Mouse (Mus musculus) stomach, embryonic 15.5 days (tissue): ENCODE results near the gene H2-Eb1. TPM values are rescaled to one million over a fixed set of nuclear protein-coding genes. Genes with fewer than 3 reads are reported as not detected.

Experiments
- ATAC-seq: fragments of 200-750 bp; cut with Nextera tagmentation; 2 replicates; pipeline ENCODE4 v1.8.0; 2017; ENCODE audit warnings: low read depth, moderate number of reproducible peaks, moderate TSS enrichment; ENCODE audit not compliant: insufficient read depth, low FRiP score
- H3K27ac ChIP-seq: fragments of 300-500 bp; sonication (generic); 2 replicates; pipeline ENCODE4 v1.5.1; 2015; ENCODE audit warnings: mild to moderate bottlenecking, inconsistent platforms
- H3K27me3 ChIP-seq: fragments of 300-500 bp; sonication (generic); replicated peaks from 2 replicates; pipeline ENCODE4 v1.6.1; 2015; ENCODE audit warnings: inconsistent platforms
- H3K36me3 ChIP-seq: fragments of 300-500 bp; sonication (generic); 2 replicates; pipeline ENCODE4 v1.6.1; 2015; ENCODE audit warnings: inconsistent platforms
- H3K4me1 ChIP-seq: fragments of 300-500 bp; sonication (generic); 2 replicates; pipeline ENCODE4 v1.6.1; 2015; ENCODE audit warnings: inconsistent platforms
- H3K4me2 ChIP-seq: fragments of 300-500 bp; sonication (generic); 2 replicates; pipeline ENCODE4 v1.6.1; 2015; ENCODE audit warnings: mild to moderate bottlenecking, inconsistent platforms
- H3K4me3 ChIP-seq: fragments of 300-500 bp; sonication (generic); replicated peaks from 2 replicates; pipeline ENCODE4 v1.5.1; 2015; ENCODE audit warnings: inconsistent platforms
- H3K9ac ChIP-seq: fragments of 300-500 bp; sonication (generic); 2 replicates; pipeline ENCODE4 v1.6.1; 2015; ENCODE audit warnings: inconsistent platforms
- H3K9me3 ChIP-seq: fragments of 300-500 bp; sonication (generic); 2 replicates; pipeline ENCODE4 v1.6.1; 2016; ENCODE audit warnings: inconsistent platforms
- WGBS: fragments of 180-500 bp; shearing (Covaris S2); methylation state at CpG from one replicate; pipeline ENCODE4 v1.1.7; 2015; 5-methylcytosine and 5-hydroxymethylcytosine counted together
- polyA plus RNA-seq: library from polyadenylated mRNA; unstranded; fragments of >200 nt; fragmentation: Nextera tagmentation; extraction: Ambion mirVana; gene quantifications from 2 replicates; pipeline ENCODE4 v1.2.1, GENCODE M21; 2015

H2-Eb1 gene
- polyA plus RNA-seq, 1 experiment from 2014 or later: 5.0 TPM

DNA sequence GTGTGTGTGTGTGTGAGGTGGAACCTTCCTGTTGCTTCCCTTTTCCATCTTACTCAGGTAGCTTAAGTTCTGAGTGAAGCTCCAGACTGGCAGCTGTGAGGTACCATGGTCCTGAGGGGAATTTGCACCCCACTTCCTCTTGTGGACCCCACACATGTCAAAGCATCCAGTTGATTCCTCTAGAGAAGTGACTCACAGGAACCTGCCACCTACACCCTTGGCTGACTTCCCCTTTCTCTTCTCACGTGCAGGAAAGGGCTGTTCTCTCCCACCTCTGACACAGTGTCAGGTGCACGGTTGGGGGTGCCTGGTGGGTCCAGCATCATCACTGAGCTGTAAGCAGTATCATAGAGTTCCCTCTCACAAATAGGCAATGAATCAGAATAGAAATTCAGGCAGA is 12.1 kb upstream of the H2-Eb1 start:
- WGBS: 48% methylated on average over 2 of the region's 2 CpGs
- no peak overlapping the region for H3K9ac ChIP-seq
- H3K27ac ChIP-seq: no peak overlapping the region
- no peak overlapping the region for H3K4me2 ChIP-seq
- H3K36me3 ChIP-seq: no peaks in the 10 kb centered on the region
- 0 out of 2 replicates have a peak, but pooled peaks cover 2% of the 10 kb centered on the region for H3K4me1 ChIP-seq
- no peaks in the 10 kb centered on the region; the same call in 1 of the 2 replicates for H3K27me3 ChIP-seq
- no peak for ATAC-seq
- no peak overlapping the region for H3K4me3 ChIP-seq
- H3K9me3 ChIP-seq: no peaks in the 10 kb centered on the region

DNA sequence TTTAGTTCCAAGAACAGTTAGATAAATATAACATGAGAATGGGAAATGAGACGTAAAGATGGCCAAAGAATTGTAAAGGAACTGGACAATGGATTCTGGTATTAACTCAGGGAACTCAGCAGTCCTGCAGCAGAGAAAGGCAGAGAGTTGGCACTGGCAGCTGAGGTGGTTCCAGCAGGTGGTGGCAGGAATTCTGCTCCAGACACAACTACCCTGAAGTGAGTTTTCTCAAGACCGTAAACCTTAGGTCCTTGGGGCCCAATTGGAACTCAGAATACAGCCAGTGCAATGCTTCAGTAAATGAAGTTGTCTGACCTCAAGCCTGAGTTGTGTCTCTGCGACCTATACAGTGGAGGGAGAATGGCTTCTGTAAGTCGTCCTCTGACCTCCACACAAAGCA is 11.4 kb upstream of the H2-Eb1 start:
- Histone ChIP-seq H3K9me3 (no peaks in the 10 kb centered on the region), H3K9ac (no peak overlapping the region), H3K27ac (no peak overlapping the region), H3K4me2 (no peak overlapping the region), H3K36me3 (no peaks in the 10 kb centered on the region), H3K27me3 (no peaks in the 10 kb centered on the region; the same call in 1 of the 2 replicates), H3K4me3 (no peak overlapping the region), H3K4me1 (0 out of 2 replicates have a peak, but pooled peaks cover 2% of the 10 kb centered on the region)
- WGBS: 74% methylated on average over 4 of the region's 4 CpGs
- no peak for ATAC-seq

DNA sequence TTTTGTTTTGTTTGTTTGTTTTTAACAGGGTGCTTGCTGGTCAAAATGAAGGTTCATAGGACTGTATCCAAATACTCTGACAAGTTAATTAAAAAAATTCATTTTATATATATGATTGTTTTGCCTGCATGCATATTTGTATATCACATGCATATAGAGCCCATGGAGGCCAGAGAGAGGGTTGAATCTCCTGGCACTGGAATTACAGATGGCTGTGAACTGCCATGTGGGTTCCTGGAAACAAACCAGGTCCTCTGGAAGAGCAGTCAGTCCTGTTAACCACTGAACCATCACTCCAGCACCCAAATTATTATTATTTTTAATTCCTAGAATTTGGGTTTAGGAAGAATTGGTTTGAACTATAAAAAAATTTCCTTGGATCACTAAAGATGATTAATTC is 10.4 kb upstream of the H2-Eb1 start:
- H3K9me3 ChIP-seq: no peaks in the 10 kb centered on the region
- no peak overlapping the region for H3K27ac ChIP-seq
- H3K36me3 ChIP-seq: no peaks in the 10 kb centered on the region
- no peak overlapping the region for H3K9ac ChIP-seq
- no peaks in the 10 kb centered on the region; the same call in 1 of the 2 replicates for H3K27me3 ChIP-seq
- no peak overlapping the region for H3K4me2 ChIP-seq
- H3K4me3 ChIP-seq: no peak overlapping the region
- no peak for ATAC-seq
- H3K4me1 ChIP-seq: 0 out of 2 replicates have a peak, but pooled peaks cover 2% of the 10 kb centered on the region

DNA sequence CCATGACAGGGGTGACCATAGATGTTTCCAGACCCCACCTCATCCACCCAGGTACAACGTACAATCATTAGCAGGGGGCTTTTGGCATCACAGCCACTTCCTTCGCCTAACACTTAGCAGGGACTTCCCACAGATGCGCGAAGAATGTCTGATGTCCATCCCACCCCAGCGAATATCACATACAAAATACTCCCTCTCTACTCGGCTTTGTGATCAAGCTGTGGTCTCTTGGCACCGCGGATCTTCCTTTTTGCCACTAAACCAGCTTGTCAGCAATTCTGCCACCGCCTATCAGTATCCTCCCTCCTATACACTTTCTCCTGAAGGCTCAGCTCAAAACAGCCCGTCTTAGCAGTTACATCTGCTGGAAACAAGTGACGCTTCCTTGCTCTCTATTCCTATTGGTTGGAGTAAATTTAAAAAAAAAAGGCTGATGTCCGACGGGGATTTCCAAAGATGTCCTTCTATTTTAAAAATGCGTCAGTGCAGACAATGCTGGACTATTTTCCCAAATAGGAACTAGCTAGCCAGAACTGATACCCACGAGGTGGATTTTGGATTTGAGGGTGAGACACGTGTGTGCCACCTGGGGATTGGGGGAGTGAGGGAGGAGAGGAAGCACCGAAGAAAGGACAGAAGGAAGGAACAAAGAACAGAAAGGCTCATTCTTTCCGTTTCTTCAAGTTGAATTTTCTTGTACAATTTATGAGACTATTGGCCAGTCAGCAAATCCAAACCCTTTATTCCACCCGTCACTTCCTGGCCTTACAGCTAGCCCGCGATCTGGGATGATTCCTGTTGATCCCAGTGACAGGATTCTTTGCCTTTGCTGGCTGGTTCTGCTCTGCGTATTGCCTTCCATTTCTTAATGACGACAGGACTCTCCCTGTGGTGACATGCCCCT is 9.5 kb upstream of the H2-Eb1 start:
- Histone ChIP-seq H3K36me3 (no peaks in the 10 kb centered on the region), H3K9ac (no peak overlapping the region), H3K9me3 (no peaks in the 10 kb centered on the region), H3K4me2 (peak overlapping the region; percentile 57), H3K27ac (no peak overlapping the region), H3K4me1 (0 out of 2 replicates have a peak, but pooled peaks cover 2% of the 10 kb centered on the region), H3K27me3 (no peaks in the 10 kb centered on the region; the same call in 1 of the 2 replicates), H3K4me3 (peak overlapping the region; percentile 25; the same call in 1 of the 2 replicates)
- 24% methylated on average over 23 of the region's 23 CpGs for WGBS
- no peak for ATAC-seq

DNA sequence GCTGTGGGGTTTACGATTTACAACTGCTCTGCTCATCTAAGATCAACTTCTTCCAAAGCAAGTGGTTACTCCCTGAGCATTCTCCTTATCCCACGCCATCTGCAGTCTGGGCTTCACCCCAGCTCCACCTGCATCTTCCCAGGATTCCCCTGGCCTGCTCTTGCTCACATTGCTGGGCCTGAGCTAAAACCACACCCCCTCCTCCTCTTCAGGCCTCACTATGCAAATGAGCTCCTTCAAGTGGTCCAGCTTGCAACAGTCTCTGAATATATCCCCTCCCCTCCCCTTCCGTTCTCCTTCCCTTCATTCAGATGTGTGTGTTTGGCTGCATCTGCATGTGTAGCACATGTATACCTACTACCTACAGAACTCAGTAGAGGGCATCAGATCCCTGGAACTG is 6.3 kb upstream of the H2-Eb1 start:
- H3K36me3 ChIP-seq: no peaks in the 10 kb centered on the region
- H3K4me3 ChIP-seq: no peak overlapping the region
- no peak overlapping the region for H3K9ac ChIP-seq
- H3K4me1 ChIP-seq: 0 out of 2 replicates have a peak, but pooled peaks cover 2% of the 10 kb centered on the region
- no peaks in the 10 kb centered on the region; the same call in 1 of the 2 replicates for H3K27me3 ChIP-seq
- no peaks in the 10 kb centered on the region for H3K9me3 ChIP-seq
- ATAC-seq: no peak
- no peak overlapping the region for H3K4me2 ChIP-seq
- 71% methylated on average over 3 of the region's 3 CpGs for WGBS
- no peak overlapping the region for H3K27ac ChIP-seq

DNA sequence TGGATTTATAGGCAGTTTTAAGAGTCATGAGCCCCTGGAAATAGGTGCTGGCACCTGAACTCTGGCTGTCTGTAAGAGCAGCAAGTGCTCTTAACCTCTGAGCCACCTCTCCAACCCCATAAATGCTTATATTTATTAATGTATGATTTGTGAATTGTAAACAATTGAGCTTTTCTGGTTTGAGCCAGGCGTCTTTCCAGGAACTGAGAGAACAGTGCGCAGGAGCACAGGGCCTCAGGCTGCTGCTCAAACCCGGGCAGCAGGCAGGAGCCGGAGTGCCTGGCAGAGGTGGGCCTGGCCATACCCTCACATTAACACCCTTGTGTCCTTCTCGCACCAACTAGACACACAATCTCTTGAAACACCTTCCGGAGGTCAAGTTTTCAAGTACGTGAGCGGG is 5.6 kb upstream of the H2-Eb1 start:
- Histone ChIP-seq H3K27me3 (no peaks in the 10 kb centered on the region; the same call in 1 of the 2 replicates), H3K4me1 (0 out of 2 replicates have a peak, but pooled peaks cover 2% of the 10 kb centered on the region), H3K9ac (no peak overlapping the region), H3K27ac (no peak overlapping the region), H3K4me2 (no peak overlapping the region), H3K4me3 (no peak overlapping the region), H3K36me3 (no peaks in the 10 kb centered on the region), H3K9me3 (no peaks in the 10 kb centered on the region)
- no peak for ATAC-seq
- WGBS: 79% methylated on average over 8 of the region's 8 CpGs

DNA sequence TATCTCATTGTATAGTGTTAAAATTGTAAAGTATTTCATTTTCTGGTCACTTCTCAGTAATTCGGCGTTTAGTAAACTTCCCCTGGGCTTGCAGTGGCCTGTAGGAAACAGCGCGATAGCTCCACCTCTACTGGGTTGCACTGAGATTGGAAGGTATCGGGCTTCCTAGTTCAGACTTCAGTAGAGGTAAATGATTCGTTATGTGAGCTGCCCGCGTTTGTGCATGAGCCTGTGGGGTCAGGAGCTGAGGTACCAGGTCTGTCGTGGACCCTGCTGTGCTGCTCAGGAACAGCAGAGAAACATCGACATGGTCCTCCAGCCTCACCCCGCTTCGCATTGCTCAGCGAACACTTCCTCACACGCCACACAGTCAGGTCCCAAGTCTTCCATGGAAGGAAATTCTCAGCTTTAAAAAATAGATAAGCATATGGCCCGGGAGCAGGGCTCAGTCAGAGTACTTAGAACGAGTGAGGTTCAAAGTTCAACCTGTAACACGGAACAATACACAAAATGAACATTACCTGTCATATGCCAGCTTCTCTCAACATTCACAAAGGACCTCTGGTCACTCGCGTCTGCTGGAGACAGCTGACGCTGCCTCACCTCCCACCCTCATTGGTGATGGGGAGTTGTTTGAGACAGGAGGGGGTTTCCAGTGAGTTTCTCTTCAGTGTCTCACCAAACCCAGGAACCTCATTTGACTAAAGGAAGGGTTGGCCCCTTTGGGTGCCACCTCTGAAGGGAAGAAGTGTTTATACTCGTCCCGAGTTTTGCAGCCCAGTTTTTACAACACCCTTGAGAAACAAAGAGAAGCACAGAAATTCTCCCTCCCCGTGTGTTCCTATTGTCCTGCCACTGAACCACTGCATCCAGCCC is 4.7 kb upstream of the H2-Eb1 start:
- 69% methylated on average over 23 of the region's 23 CpGs for WGBS
- Histone ChIP-seq H3K27me3 (no peaks in the 10 kb centered on the region; the same call in 1 of the 2 replicates), H3K9me3 (no peaks in the 10 kb centered on the region), H3K27ac (no peak overlapping the region), H3K4me1 (0 out of 2 replicates have a peak, but pooled peaks cover 1% of the 10 kb centered on the region), H3K36me3 (no peaks in the 10 kb centered on the region), H3K4me2 (no peak overlapping the region), H3K9ac (no peak overlapping the region), H3K4me3 (no peak overlapping the region)
- no peak for ATAC-seq

DNA sequence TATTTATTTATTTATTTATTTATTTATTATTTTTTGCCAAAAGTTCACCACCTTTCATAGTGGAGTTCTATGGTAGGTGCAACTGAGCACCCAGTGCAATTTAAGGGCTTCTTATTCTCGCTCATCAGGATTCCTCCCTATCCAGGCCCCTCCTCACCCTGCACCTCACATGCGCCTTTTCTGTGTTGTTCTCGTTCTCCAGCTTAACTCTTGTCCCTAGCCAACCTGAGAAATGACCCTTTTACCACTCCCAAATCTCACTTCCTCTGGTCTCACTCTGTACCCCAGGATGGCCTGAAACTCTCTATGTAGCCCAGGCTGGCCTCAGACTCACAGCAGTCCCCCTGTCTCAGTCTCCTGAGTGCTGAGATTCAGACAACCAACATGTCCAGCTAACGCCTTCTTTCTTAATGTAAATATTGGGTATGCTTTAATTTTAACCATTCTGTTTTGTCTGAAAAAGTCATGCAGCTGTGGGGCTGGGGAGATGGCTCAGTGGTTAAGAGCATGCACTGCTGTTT is 3.9 kb upstream of the H2-Eb1 start:
- WGBS: 88% methylated on average over 4 of the region's 4 CpGs
- Histone ChIP-seq H3K27me3 (no peaks in the 10 kb centered on the region; the same call in 1 of the 2 replicates), H3K4me2 (no peak overlapping the region), H3K27ac (no peak overlapping the region), H3K4me1 (no peaks in the 10 kb centered on the region), H3K9ac (no peak overlapping the region), H3K36me3 (no peaks in the 10 kb centered on the region), H3K4me3 (no peak overlapping the region), H3K9me3 (no peaks in the 10 kb centered on the region)
- ATAC-seq: no peak

DNA sequence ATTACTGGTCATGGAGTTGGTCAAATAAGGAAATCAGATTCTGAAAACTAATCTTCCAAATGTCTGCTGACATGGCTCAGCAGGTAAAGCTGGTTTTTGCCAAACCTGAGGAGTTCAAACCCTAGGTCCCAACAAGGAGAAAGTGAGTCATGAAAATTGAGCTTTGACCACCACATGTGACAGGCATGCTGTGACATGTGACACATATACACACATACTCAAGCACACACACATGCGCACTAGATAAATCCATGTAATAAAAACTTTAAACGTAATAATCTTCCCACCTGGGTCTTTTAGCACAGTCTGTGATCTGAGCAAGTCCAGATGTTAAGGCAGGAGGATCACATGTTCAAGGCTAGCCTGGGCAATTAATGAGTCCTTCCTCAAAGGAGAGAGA is 1.9 kb upstream of the H2-Eb1 start:
- Histone ChIP-seq H3K4me3 (no peak overlapping the region), H3K9me3 (no peaks in the 10 kb centered on the region), H3K27ac (no peak overlapping the region), H3K4me2 (no peak overlapping the region), H3K27me3 (no peaks in the 10 kb centered on the region), H3K4me1 (no peaks in the 10 kb centered on the region), H3K36me3 (no peaks in the 10 kb centered on the region), H3K9ac (no peak overlapping the region)
- ATAC-seq: no peak
- WGBS: 86% methylated on average over 2 of the region's 2 CpGs

DNA sequence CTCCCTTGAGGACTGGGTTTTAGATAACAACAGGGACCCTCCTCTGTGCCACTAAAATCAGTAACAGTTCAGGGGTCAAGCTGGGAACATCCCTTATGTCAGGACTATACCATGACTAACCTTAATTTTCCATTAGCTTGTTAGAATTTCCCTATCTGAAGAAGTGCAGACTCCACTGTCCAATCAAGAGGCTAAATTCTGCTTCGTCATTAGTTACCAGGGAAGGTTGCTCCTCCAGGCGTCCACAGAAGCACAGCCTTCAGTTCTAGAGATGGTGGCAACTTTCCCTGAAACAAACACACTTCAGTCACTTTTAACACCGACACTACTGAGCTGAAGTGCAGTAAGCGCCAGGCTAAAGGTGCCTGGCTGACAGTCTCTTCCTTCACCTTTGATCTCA is 916 bp upstream of the H2-Eb1 start:
- H3K4me2 ChIP-seq: no peak overlapping the region
- no peak overlapping the region for H3K4me3 ChIP-seq
- H3K27ac ChIP-seq: no peak overlapping the region
- no peak overlapping the region for H3K9ac ChIP-seq
- H3K27me3 ChIP-seq: no peaks in the 10 kb centered on the region
- 16% methylated on average over 4 of the region's 4 CpGs for WGBS
- H3K36me3 ChIP-seq: no peaks in the 10 kb centered on the region
- H3K4me1 ChIP-seq: no peaks in the 10 kb centered on the region
- no peaks in the 10 kb centered on the region for H3K9me3 ChIP-seq
- no peak for ATAC-seq

DNA sequence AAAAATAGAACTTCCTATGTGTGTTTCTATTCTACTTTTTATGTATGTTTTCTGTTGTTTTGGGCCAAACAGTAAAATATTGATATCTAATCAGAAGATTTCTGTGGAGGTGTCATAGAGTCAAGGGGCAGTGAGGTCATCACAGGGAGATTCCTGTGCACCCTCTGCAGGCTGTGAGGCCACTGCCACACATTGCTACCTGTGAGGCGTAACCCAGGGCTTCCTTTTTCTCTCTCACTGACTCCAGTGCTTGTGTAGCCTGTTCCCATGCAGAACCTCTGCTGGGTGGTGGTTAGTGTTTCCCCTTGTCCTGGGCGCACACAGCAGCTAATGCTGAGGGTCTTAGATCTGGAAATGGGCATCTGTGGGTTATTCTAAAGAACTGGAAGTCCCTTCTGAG is 740 bp downstream of the H2-Eb1 start:
- no peaks in the 10 kb centered on the region for H3K36me3 ChIP-seq
- H3K9me3 ChIP-seq: no peaks in the 10 kb centered on the region
- no peaks in the 10 kb centered on the region for H3K27me3 ChIP-seq
- no peak overlapping the region for H3K9ac ChIP-seq
- ATAC-seq: no peak
- 78% methylated on average over 2 of the region's 2 CpGs for WGBS
- no peak overlapping the region for H3K4me3 ChIP-seq
- H3K4me2 ChIP-seq: no peak overlapping the region
- H3K27ac ChIP-seq: no peak overlapping the region
- no peaks in the 10 kb centered on the region for H3K4me1 ChIP-seq
